Mouse (Mus musculus): ENCODE measurements around the gene Apbb1ip.
"Not testable (repeated sequence)": the region's sequence is repeated elsewhere in the genome, so short reads cannot be mapped to it uniquely, and the experiment has no call there.

Apbb1ip gene

GRCm38 (mm10) chr2:22864394-22865037, 90.6 kb downstream of the Apbb1ip start:
- not testable (repeated sequence) for H3K4me3 ChIP-seq (replicated peaks; ENCODE audit: low read length); H3K9me3 ChIP-seq (ENCODE audit: low read length); H3K27me3 ChIP-seq (ENCODE audit: insufficient read depth, low read length); H3K36me3 ChIP-seq (ENCODE audit: insufficient read depth, low read length); H3K4me1 ChIP-seq (replicated peaks; ENCODE audit: low read depth, low read length)
- TF ChIP-seq CTCF (conservative IDR thresholded peaks at IDR 0.05; ENCODE audit: low read length): peak; percentile 77

- Histone ChIP-seq H3K27me3 (ENCODE audit: insufficient read depth, low read length) (no peaks in the 10 kb centered on the region), H3K4me1 (replicated peaks; ENCODE audit: low read depth, low read length) (no peaks in the 10 kb centered on the region), H3K4me3 (replicated peaks; ENCODE audit: low read length) (no peak overlapping the region), H3K36me3 (ENCODE audit: insufficient read depth, low read length) (no peaks in the 10 kb centered on the region), H3K9me3 (ENCODE audit: low read length) (no peaks in the 10 kb centered on the region)
- TF ChIP-seq NANOG (IDR thresholded peaks at IDR 0.05; ENCODE audit: borderline replicate concordance, low read length) (no peak), CTCF (conservative IDR thresholded peaks at IDR 0.05; ENCODE audit: low read length) (no peak), POU5F1 (IDR thresholded peaks at IDR 0.05; ENCODE audit: borderline replicate concordance, low read length) (no peak)
These were observed 91.9 kb downstream of the Apbb1ip start for GRCm38 (mm10) chr2:22865818-22866217.

- no peaks in the 10 kb centered on the region for H3K4me1 ChIP-seq (replicated peaks; ENCODE audit: low read depth, low read length)
- no peaks in the 10 kb centered on the region for H3K36me3 ChIP-seq (ENCODE audit: insufficient read depth, low read length)
- no peak for TF ChIP-seq NANOG (IDR thresholded peaks at IDR 0.05; ENCODE audit: borderline replicate concordance, low read length)
- no peak for TF ChIP-seq CTCF (conservative IDR thresholded peaks at IDR 0.05; ENCODE audit: low read length)
- no peak for TF ChIP-seq POU5F1 (IDR thresholded peaks at IDR 0.05; ENCODE audit: borderline replicate concordance, low read length)
- no peak overlapping the region for H3K4me3 ChIP-seq (replicated peaks; ENCODE audit: low read length)
- no peaks in the 10 kb centered on the region for H3K9me3 ChIP-seq (ENCODE audit: low read length)
- no peaks in the 10 kb centered on the region for H3K27me3 ChIP-seq (ENCODE audit: insufficient read depth, low read length)
These were observed 93.1 kb downstream of the Apbb1ip start for GRCm38 (mm10) chr2:22866894-22867424.

- H3K36me3 ChIP-seq (ENCODE audit: insufficient read depth, low read length): no peaks in the 10 kb centered on the region
These were observed 99.3 kb downstream of the Apbb1ip start for GRCm38 (mm10) chr2:22873159-22873558.

GRCm38 (mm10) chr2:22874628-22875027, 100.7 kb downstream of the Apbb1ip start:
- Histone ChIP-seq H3K36me3 (ENCODE audit: insufficient read depth, low read length) (no peaks in the 10 kb centered on the region), H3K4me1 (replicated peaks; ENCODE audit: low read depth, low read length) (0 out of 2 replicates have a peak, but pooled peaks cover 6% of the 10 kb centered on the region), H3K4me3 (replicated peaks; ENCODE audit: low read length) (peak overlapping the region; percentile 39), H3K27me3 (ENCODE audit: insufficient read depth, low read length) (peaks cover 16% of the 10 kb centered on the region), H3K9me3 (ENCODE audit: low read length) (no peaks in the 10 kb centered on the region)
- TF ChIP-seq POU5F1 (IDR thresholded peaks at IDR 0.05; ENCODE audit: borderline replicate concordance, low read length) (no peak), NANOG (IDR thresholded peaks at IDR 0.05; ENCODE audit: borderline replicate concordance, low read length) (no peak), CTCF (conservative IDR thresholded peaks at IDR 0.05; ENCODE audit: low read length) (no peak)

More at GRCm38 (mm10) chr2:22873159-22873558, 99.3 kb downstream of the Apbb1ip start:
- H3K4me1 ChIP-seq (replicated peaks; ENCODE audit: low read depth, low read length): no peaks in the 10 kb centered on the region
- H3K4me3 ChIP-seq (replicated peaks; ENCODE audit: low read length): no peak overlapping the region
- TF ChIP-seq POU5F1 (IDR thresholded peaks at IDR 0.05; ENCODE audit: borderline replicate concordance, low read length) (no peak), NANOG (IDR thresholded peaks at IDR 0.05; ENCODE audit: borderline replicate concordance, low read length) (no peak), CTCF (conservative IDR thresholded peaks at IDR 0.05; ENCODE audit: low read length) (no peak)
- no peaks in the 10 kb centered on the region for H3K9me3 ChIP-seq (ENCODE audit: low read length)
- H3K27me3 ChIP-seq (ENCODE audit: insufficient read depth, low read length): peaks cover 13% of the 10 kb centered on the region

GRCm38 (mm10) chr2:22876614-22877013, 102.7 kb downstream of the Apbb1ip start:
- Histone ChIP-seq H3K36me3 (ENCODE audit: insufficient read depth, low read length) (no peaks in the 10 kb centered on the region), H3K27me3 (ENCODE audit: insufficient read depth, low read length) (peaks cover 16% of the 10 kb centered on the region), H3K4me1 (replicated peaks; ENCODE audit: low read depth, low read length) (0 out of 2 replicates have a peak, but pooled peaks cover 6% of the 10 kb centered on the region), H3K4me3 (replicated peaks; ENCODE audit: low read length) (no peak overlapping the region), H3K9me3 (ENCODE audit: low read length) (peaks cover 16% of the 10 kb centered on the region)
- TF ChIP-seq NANOG (IDR thresholded peaks at IDR 0.05; ENCODE audit: borderline replicate concordance, low read length) (no peak), CTCF (conservative IDR thresholded peaks at IDR 0.05; ENCODE audit: low read length) (no peak), POU5F1 (IDR thresholded peaks at IDR 0.05; ENCODE audit: borderline replicate concordance, low read length) (no peak)

- no peaks in the 10 kb centered on the region for H3K36me3 ChIP-seq (ENCODE audit: insufficient read depth, low read length)
- TF ChIP-seq CTCF (conservative IDR thresholded peaks at IDR 0.05; ENCODE audit: low read length) (no peak), NANOG (IDR thresholded peaks at IDR 0.05; ENCODE audit: borderline replicate concordance, low read length) (no peak), POU5F1 (IDR thresholded peaks at IDR 0.05; ENCODE audit: borderline replicate concordance, low read length) (no peak)
- 0 out of 2 replicates have a peak, but pooled peaks cover 6% of the 10 kb centered on the region for H3K4me1 ChIP-seq (replicated peaks; ENCODE audit: low read depth, low read length)
- peaks cover 9% of the 10 kb centered on the region for H3K27me3 ChIP-seq (ENCODE audit: insufficient read depth, low read length)
- peaks cover 20% of the 10 kb centered on the region for H3K9me3 ChIP-seq (ENCODE audit: low read length)
- no peak overlapping the region for H3K4me3 ChIP-seq (replicated peaks; ENCODE audit: low read length)
These were observed 104.9 kb downstream of the Apbb1ip start for GRCm38 (mm10) chr2:22878781-22879180.

GRCm38 (mm10) chr2:22880726-22881125, 106.8 kb downstream of the Apbb1ip start:
- not testable (repeated sequence) for H3K4me1 ChIP-seq (replicated peaks; ENCODE audit: low read depth, low read length); H3K4me3 ChIP-seq (replicated peaks; ENCODE audit: low read length); H3K36me3 ChIP-seq (ENCODE audit: insufficient read depth, low read length); H3K27me3 ChIP-seq (ENCODE audit: insufficient read depth, low read length)
- H3K9me3 ChIP-seq (ENCODE audit: low read length): peaks cover 20% of the 10 kb centered on the region

- Histone ChIP-seq H3K27me3 (ENCODE audit: insufficient read depth, low read length) (no peaks in the 10 kb centered on the region), H3K4me1 (replicated peaks; ENCODE audit: low read depth, low read length) (peaks cover 48% of the 10 kb centered on the region), H3K9me3 (ENCODE audit: low read length) (no peaks in the 10 kb centered on the region), H3K4me3 (replicated peaks; ENCODE audit: low read length) (peak overlapping the region; percentile 96), H3K36me3 (ENCODE audit: insufficient read depth, low read length) (peaks cover 19% of the 10 kb centered on the region)
- TF ChIP-seq NANOG (IDR thresholded peaks at IDR 0.05; ENCODE audit: borderline replicate concordance, low read length) (no peak), CTCF (conservative IDR thresholded peaks at IDR 0.05; ENCODE audit: low read length) (no peak), POU5F1 (IDR thresholded peaks at IDR 0.05; ENCODE audit: borderline replicate concordance, low read length) (no peak)
These were observed 121.0 kb downstream of the Apbb1ip start for GRCm38 (mm10) chr2:22894932-22895281.
